Mouse (Mus musculus) adrenal gland, postnatal 10 days (tissue): ENCODE measurements around the gene Rngtt. TPM values are rescaled to one million over a fixed set of nuclear protein-coding genes. Genes with fewer than 3 reads are reported as not detected.

ENCODE experiments used
- DNase-seq: peaks from one replicate; pipeline ENCODE4 v3.0.0; 2021; ENCODE audit warnings: mixed read lengths
- microRNA-seq: library from miRNA; unstranded; fragments of <30 nt; microRNA quantifications from one replicate; pipeline ENCODE4 v1.2.0, GENCODE M21; 2021
- total RNA-seq, 2 experiments: library from RNA; stranded (reverse); gene quantifications; 2 replicates each; pipeline ENCODE4 v1.2.3; 2021

Rngtt gene
- total RNA-seq, 2 experiments from 2014 or later, result 23.5 to 25.5 TPM

DNA sequence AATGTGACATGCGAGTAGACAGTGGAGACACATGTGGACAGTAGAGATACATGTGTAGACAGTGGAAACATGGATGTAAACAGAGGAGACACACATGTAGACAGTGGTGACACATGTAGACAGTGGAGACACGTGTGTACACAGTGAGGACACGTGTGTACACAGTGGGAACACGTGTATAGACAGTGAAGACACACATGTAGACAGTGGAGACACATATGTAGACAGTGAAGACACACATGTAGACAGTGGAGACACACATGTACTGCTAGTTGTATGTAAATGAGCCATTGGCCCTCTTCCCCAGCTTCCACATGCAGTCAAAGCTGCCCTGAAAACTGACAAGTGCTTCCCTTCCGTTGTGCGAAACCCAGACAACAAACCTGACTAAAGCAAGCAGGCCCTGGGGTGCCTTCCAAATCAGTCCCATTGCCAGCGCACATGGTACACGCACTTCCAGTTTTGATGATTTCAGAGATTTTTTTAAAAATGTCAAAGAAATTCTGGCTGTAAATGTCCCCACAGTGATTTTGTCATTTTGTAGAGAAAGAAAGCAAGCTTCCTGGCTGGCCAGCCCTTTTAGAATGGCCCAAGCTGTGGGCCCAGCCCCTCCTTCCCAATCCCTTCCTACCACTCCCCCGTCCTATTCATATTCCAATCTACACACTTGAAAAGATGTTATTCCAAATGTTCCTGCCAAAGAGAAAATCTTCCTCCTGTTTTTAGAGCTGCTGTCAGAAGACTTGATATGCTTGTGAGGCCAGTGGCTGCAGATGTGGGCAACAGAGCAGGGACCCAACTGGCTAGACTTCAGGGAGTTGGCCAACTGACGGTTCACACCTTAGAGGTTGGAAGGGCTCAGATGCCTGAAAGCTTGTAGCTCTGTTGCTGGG, 204.2 kb downstream of the Rngtt start:
- no peak for DNase-seq

DNA sequence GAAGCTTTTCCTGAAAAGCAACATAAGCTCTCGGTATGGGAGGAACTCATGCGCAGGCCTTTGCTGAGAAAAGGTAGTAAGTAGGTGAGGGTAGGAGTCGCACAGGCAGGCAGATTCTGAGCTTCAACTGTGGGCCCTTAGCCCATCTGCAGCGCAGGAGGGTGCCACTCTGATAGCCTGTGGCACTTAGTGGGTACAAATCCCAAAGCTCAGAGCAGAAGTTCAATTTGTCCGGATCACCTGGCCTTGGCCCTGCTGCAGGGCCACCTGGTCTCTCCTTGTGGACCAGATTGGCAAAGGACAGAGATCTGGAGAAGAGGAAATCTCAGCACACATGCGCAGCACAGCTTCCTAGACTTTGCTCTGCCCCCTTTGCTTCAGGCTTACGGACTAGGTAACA, 210.1 kb downstream of the Rngtt start:
- DNase-seq, result no peak

DNA sequence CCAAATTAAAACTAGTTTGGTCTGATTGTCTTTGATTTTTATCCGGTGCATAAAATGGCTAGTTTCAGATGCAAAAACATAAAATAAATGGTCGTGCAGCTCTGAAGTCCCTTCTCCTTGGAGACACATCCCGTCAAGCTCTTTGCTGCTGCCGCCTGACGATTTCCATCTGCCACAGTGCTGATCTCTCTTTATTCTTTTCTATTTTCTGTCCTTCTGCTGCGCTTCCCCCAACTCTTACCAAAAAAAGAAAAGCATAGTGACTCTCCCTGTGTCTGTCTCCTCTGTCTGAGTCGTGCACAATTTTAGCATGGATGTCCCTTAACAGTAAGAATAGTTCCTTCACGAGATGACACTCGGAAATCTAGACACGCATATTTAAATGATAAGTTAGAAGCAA, 210.8 kb downstream of the Rngtt start:
- DNase-seq, result no peak

DNA sequence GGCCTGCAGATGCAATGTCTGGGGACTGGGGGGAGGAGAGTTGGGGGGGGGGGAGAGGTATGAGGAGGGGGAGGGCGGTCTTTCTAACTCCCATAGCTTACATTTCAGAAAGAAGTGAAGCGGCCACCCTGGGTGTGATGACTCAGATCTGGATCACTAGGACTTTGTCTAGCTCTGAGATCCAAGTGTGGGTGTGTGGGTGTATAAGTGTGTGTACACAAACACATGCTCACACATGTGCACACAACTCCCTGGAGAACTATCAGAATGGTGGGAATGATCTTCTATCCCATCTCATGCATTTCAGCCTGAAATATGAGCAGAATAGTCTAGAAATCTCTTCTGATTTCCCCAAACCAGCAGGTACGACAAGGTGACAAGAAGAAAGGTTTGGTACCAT, 213.7 kb downstream of the Rngtt start:
- DNase-seq, result no peak

DNA sequence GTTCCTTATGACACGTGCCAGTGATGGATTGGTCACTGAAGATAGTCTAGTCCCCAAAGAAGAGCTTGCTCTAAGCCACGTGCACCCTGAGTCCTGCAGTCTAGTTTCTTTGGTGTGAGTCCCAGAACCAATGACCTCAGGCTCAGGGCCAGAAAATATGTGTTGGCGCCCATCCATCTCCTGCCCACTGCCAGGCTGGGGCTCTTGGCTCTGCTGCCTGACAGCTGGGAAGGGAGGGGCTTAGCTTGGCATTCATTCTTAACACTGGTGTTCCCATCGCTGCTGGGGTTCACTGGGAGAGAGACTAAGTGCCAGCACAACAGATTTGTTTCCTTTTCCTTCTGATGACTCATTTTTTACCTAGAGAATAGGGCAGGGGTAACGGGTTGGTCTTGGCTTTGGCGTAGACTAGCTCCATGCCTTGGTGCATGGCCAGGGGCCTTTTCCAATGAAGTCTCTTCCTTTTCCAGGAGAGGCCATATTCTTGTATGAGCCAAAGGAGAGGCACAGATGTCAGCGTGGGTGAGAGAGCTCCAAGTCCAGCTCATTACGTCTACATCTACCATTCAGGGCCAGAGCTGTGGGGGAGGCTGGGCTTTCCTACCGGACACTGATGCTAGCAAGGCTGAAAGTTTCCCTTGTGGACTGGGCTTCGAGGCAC, 214.5 kb downstream of the Rngtt start:
- peak; percentile 89 for DNase-seq

DNA sequence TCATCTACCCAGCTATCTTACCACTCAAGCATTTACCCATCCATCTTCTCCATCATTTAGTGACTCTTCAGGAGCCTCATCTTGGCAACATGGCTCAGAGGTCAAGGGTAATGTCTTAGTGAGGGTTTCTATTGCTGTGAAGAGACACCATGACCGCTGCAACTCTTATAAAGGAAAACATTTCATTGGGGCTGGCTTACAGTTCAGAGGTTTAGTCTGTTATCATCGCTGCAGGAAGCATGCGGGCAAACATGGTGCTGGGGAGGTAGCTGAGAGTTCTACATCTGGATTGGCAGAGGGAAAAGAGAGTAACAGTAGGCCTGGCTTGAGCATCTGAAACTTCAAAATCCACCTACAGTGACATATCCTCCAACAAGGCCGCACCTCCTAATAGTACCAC, 215.2 kb downstream of the Rngtt start:
- no peak for DNase-seq

DNA sequence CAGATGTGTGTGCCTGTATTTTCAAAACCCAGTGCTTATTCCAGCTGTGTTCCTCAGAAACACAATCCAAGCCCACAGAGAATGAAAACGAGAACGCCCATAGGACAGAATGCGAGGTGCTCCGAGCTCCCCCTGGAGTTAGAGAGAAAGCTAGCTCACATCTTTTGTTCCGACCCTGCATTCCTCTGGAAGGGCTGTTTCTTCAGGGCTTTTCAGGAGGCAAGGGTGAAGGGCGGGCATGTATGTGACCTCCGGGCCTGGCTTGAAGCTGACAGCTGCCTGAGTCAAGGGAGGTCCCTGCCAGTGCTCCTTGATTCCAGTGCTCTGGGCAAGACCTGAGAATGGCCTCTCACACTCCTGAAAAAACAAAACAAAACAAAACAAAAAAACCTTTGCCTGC, 216.0 kb downstream of the Rngtt start:
- DNase-seq, result no peak

DNA sequence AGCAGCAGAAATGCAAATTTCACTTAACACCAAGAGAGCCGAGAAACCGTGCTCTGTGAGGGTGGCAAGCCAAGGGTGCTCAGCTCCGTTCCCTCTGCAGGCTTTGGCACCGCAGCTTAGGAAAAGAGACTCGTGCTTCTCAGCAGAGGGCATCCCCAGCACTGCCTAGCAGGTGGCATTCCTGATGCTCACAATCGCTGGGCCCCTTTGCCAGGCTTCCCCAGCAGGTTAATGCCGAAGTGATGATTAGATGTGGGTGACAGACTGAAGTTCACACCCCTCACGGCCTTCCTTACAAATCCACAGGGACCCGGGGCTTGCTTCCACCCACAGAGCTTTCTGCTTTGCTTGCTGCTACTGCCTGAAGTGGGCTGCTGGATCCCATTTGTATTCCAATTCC, 216.6 kb downstream of the Rngtt start:
- no peak for DNase-seq

DNA sequence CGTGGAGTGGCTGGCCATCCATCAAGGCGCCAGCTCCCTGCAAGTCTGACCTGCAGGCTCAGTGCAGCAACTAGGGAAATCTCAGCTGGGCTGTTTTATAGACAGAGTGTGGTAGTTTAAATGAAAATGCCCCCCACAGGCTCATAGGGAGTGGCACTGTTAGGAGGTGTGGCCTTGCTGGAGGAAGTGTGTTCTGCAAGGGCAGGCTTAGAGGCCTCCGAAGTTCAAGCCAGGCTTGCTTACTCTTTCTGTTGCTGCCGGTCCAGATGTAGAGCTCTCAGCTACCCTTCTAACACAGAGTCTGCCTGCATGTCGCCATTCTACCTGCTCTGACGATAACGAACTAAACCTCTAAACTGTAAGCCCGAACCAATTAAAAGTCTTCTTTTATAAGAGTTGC, 222.5 kb downstream of the Rngtt start:
- no peak for DNase-seq

DNA sequence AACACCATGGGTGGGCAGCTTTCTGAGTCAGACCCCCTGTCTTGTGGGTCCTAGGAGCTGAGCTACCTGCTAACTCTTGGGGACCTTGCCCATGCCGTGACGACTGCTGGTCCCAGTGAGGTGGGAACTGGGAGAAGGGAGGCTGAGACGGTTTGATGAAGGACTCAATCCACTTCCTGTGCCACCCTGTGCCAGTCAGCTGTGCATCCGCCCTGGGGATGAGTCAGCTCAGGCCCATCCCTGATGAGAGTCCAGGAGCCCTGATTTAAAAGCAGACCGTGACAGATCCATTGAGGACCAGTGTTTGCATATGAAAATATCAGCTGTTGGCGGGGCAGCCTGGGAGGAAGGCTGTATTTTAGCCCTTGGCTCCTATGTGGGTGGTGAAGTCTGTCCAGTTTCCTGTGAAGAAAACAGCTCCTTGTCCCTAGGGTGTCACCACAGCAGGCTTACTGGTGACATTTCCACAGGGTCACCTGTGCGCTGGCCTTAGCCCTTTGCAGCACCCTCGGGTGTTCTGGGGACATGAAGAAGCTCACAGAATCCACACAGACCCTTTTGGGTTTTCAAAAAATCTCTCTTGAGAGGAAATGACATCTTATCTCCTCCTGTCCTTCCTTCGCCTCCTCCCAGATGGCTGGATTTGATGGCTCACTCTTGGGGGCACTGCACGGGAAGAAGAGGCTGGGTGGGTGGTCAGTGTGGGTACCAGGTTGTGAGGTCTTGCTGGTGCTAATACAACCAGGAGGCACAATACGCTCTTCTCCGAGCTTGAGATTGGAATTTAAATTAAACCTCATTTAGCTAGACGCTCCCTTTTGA, 234.9 kb downstream of the Rngtt start:
- DNase-seq, result no peak

DNA sequence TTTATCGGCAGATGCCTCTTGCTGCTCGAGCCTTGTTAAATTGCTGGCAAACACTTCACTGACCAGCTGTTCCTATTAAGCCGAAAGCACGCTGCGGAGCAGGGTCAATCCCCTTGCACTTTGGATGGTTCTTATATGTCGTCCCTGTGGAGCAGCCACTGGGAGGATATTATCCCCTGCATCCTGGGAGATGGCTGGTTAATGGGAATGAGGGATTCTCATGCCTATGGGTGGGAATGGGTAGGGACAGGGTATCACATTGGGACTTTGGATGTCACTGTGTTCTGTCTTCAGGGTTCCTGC, 235.4 kb downstream of the Rngtt start:
- no peak for DNase-seq

DNA sequence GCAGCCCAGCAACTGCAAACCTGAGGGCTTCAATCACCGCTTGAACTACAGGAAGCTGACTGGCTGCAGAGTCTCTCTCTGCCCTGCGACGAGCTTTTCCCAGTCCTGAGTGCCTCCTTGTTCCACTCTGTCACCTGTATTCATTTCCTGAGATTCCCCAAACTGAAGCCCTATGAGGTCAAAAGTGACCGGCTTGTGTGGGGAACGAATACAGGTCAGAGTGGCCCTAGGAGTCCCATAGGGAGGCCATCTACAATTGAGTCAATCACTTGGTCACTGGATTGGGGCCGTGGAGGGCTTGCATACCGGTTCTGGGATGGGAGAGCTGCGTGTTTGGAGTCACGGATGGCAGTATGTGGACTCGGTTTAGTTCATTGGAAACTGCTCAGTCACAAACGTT, 236.2 kb downstream of the Rngtt start:
- DNase-seq, result no peak

DNA sequence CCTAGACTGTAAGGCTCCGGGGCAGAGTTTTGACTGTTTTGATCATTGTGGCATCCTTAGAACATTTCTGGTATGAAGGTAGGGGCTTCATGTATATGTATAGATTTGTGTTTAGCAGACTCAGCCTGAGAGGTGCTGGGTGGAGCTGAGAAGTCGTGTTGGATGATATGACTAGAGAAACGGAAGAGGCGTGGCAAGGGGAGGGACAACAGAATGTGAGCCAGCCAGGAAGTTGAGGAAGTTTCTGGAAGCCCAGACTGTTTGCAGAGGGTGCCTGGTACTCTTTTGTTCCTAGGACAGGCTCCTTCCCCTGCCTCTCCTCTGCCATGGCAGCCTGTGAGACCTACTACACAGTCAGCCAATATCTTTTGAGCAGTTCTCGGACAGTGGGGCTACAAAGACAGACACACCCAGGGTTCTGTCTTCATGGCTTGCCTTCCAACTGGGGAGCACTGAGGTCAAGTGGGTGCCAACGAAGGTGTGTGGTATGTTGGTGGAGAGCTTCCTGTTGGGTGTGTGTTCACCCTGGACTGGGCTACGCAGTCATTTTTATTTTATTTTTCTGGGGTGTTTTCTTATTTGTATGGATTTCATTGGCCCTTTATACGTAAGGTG, 237.3 kb downstream of the Rngtt start:
- DNase-seq, result no peak

DNA sequence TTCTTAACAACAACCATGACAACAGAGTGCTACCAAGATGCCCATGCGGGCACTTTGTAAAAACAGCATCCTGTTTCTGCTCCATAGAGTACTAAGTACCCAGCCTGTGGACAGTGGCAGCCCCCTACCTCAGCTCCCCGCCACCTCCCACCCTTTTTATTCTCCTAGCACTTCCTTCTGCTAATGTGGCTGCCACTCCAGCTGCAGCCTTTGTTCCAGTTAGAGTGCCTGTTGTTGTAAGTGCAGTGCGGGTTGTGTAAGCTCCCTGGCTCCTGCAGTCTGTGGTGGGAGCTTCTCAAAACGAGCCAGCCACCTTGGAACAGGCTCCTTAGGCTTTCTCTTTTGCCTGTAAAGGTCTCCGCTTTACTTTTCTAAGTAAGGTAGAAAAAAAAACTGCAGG, 239.5 kb downstream of the Rngtt start:
- no peak for DNase-seq

Small RNA genes within 50 kb of the gene (microRNA-seq; reads per million reads assigned to microRNA genes)
- not detected for gene Mir8118

Other genes starting within 250 kb of the Rngtt start
- under 1 TPM; 0.39 to 0.45 TPM for gene Gabrr2, start 247.3 kb upstream of the Rngtt start, total RNA-seq
- under 1 TPM in 1 of 2 experiments, not detected in 1; 0.15 TPM for gene Gabrr1, start 177.8 kb upstream of the Rngtt start, total RNA-seq
- gene Pm20d2, start 120.6 kb upstream of the Rngtt start, total RNA-seq, result 10 to 100 TPM; 31.3 to 46.6 TPM
- gene Srsf12, start 101.3 kb upstream of the Rngtt start, total RNA-seq, result 1 to 10 TPM; 1.7 to 2.2 TPM
- 100 to 1,000 TPM; 173 to 217 TPM for gene Pnrc1, start 20.1 kb upstream of the Rngtt start, total RNA-seq